Mouse (Mus musculus): ENCODE measurements at regions not wholly inside any gene's neighbourhood (a gene's known extent, or its start where the extent isn't known, plus 50 kb on each side); places are given as distances from the start of the nearest gene placed in this dataset.

- DNase-seq (ENCODE audit: low spot score): no peak
These were observed 980.8 kb upstream of the Cited2 start for GRCm38 (mm10) chr10:16742246-16742645.

GRCm38 (mm10) chr10:16751546-16751945 is 971.5 kb upstream of the Cited2 start:
- DNase-seq (ENCODE audit: low spot score): no peak

- DNase-seq (ENCODE audit: low spot score): no peak
These were observed 933.3 kb upstream of the Cited2 start for GRCm38 (mm10) chr10:16789641-16790243.

- DNase-seq (ENCODE audit: low spot score): no peak
These were observed 919.0 kb upstream of the Cited2 start for GRCm38 (mm10) chr10:16803978-16804377.

- DNase-seq (ENCODE audit: low spot score): no peak
These were observed 912.3 kb upstream of the Cited2 start for GRCm38 (mm10) chr10:16810716-16811115.

- no peak for DNase-seq (ENCODE audit: low spot score)
These were observed 909.0 kb upstream of the Cited2 start for GRCm38 (mm10) chr10:16814013-16814412.

GRCm38 (mm10) chr10:16861534-16861933 is 861.5 kb upstream of the Cited2 start:
- no peak for DNase-seq (ENCODE audit: low spot score)

GRCm38 (mm10) chr10:16866914-16867313 is 856.1 kb upstream of the Cited2 start:
- DNase-seq (ENCODE audit: low spot score): no peak

- DNase-seq (ENCODE audit: low spot score): no peak
These were observed 848.9 kb upstream of the Cited2 start for GRCm38 (mm10) chr10:16874131-16874530.

GRCm38 (mm10) chr10:16878197-16878596 is 844.8 kb upstream of the Cited2 start:
- no peak for DNase-seq (ENCODE audit: low spot score)

GRCm38 (mm10) chr10:16893316-16893715 is 829.7 kb upstream of the Cited2 start:
- DNase-seq (ENCODE audit: low spot score): no peak

GRCm38 (mm10) chr10:16895332-16895731 is 827.7 kb upstream of the Cited2 start:
- DNase-seq (ENCODE audit: low spot score): no peak

GRCm38 (mm10) chr10:16922888-16923287 is 800.1 kb upstream of the Cited2 start:
- DNase-seq (ENCODE audit: low spot score): no peak

GRCm38 (mm10) chr10:16923851-16924250 is 799.2 kb upstream of the Cited2 start:
- DNase-seq (ENCODE audit: low spot score): no peak

GRCm38 (mm10) chr10:16937705-16938104 is 785.3 kb upstream of the Cited2 start:
- DNase-seq (ENCODE audit: low spot score): no peak

GRCm38 (mm10) chr10:16951636-16952035 is 771.4 kb upstream of the Cited2 start:
- DNase-seq (ENCODE audit: low spot score): no peak

- no peak for DNase-seq (ENCODE audit: low spot score)
These were observed 762.0 kb upstream of the Cited2 start for GRCm38 (mm10) chr10:16960971-16961370.

- no peak for DNase-seq (ENCODE audit: low spot score)
These were observed 760.6 kb upstream of the Cited2 start for GRCm38 (mm10) chr10:16962463-16962862.

GRCm38 (mm10) chr10:16978770-16979169 is 744.2 kb upstream of the Cited2 start:
- no peak for DNase-seq (ENCODE audit: low spot score)

GRCm38 (mm10) chr10:16990227-16990626 is 732.8 kb upstream of the Cited2 start:
- no peak for DNase-seq (ENCODE audit: low spot score)

GRCm38 (mm10) chr10:16993789-16994188 is 729.2 kb upstream of the Cited2 start:
- DNase-seq (ENCODE audit: low spot score): no peak

GRCm38 (mm10) chr10:16994526-16994925 is 728.5 kb upstream of the Cited2 start:
- DNase-seq (ENCODE audit: low spot score): no peak

- no peak for DNase-seq (ENCODE audit: low spot score)
These were observed 728.0 kb upstream of the Cited2 start for GRCm38 (mm10) chr10:16995010-16995409.

- no peak for DNase-seq (ENCODE audit: low spot score)
These were observed 726.1 kb upstream of the Cited2 start for GRCm38 (mm10) chr10:16996820-16997466.
